Mouse (Mus musculus) neutrophil, adult 83 days (primary cell): ENCODE measurements around the gene Gm20825. TPM values are rescaled to one million over a fixed set of nuclear protein-coding genes. Genes with fewer than 3 reads are reported as not detected.

Source experiments
- total RNA-seq, 2 experiments: library from RNA; stranded (reverse); gene quantifications; one replicate each; pipeline ENCODE4 v1.2.4; 2023

Gene Gm20825
- total RNA-seq: not detected

GRCm38 (mm10) chrY:8071407-8071806 lies at the start of gene Gm20825:
Gene Gm20825 (minus strand): TSS chrY:8071507.

Other genes starting within 250 kb of the Gm20825 start
- not detected for gene Gm29049, start 74.3 kb downstream of the Gm20825 start, total RNA-seq
- gene Gm20824, start 186.4 kb upstream of the Gm20825 start, total RNA-seq: not detected